Mouse (Mus musculus) kidney, postnatal 0 days (tissue): Measurements from ENCODE around the gene Clpp. TPM values are rescaled to one million over a fixed set of nuclear protein-coding genes. Genes with fewer than 3 reads are reported as not detected.

Experiments
- ATAC-seq: fragments of 200-750 bp; cut with Nextera tagmentation; replicated peaks from 2 replicates; pipeline ENCODE4 v1.8.0; 2017; ENCODE audit warnings: low read depth, moderate number of reproducible peaks, moderate TSS enrichment, moderate library complexity; ENCODE audit not compliant: low FRiP score
- DNase-seq: peaks from one replicate; pipeline ENCODE4 v3.0.0-alpha.2; 2016; ENCODE audit warnings: low spot score
- H3K27ac ChIP-seq: fragments of 300-500 bp; sonication (generic); 2 replicates; pipeline ENCODE4 v1.5.1; 2014; ENCODE audit warnings: mild to moderate bottlenecking
- H3K27me3 ChIP-seq: fragments of 300-500 bp; sonication (generic); 2 replicates; pipeline ENCODE4 v1.6.1; 2014; ENCODE audit warnings: low read length, mixed read lengths; ENCODE audit not compliant: insufficient read depth
- H3K36me3 ChIP-seq: fragments of 300-500 bp; sonication (generic); 2 replicates; pipeline ENCODE4 v1.6.1; 2014; ENCODE audit warnings: low read length, mixed read lengths; ENCODE audit not compliant: insufficient read depth
- H3K4me1 ChIP-seq: fragments of 300-500 bp; sonication (generic); replicated peaks from 2 replicates; pipeline ENCODE4 v1.6.1; 2014; ENCODE audit warnings: antibody characterized with exemption, low read length, mixed read lengths; ENCODE audit not compliant: insufficient read depth
- H3K4me2 ChIP-seq: fragments of 300-500 bp; sonication (generic); 2 replicates; pipeline ENCODE4 v1.6.1; 2014; ENCODE audit warnings: mild to moderate bottlenecking, low read length, moderate library complexity, mixed read lengths
- H3K4me3 ChIP-seq: fragments of 300-500 bp; sonication (generic); replicated peaks from 2 replicates; pipeline ENCODE4 v1.5.1; 2014; ENCODE audit warnings: low read depth, low read length
- H3K9ac ChIP-seq: fragments of 300-500 bp; sonication (generic); 2 replicates; pipeline ENCODE4 v1.6.1; 2014; ENCODE audit warnings: low read depth, low read length
- H3K9me3 ChIP-seq: fragments of 300-500 bp; sonication (generic); replicated peaks from 2 replicates; pipeline ENCODE4 v1.6.1; 2016; ENCODE audit warnings: low read length, inconsistent platforms, mixed read lengths
- CTCF ChIP-seq: IDR thresholded peaks from 2 replicates; pipeline ENCODE4 v1.5.1; 2016; ENCODE audit warnings: antibody characterized with exemption, low read depth, mild to moderate bottlenecking, moderate library complexity
- WGBS: fragments of 180-500 bp; shearing (Covaris S2); extraction: QIAGEN DNeasy Blood & Tissue Kit; methylation state at CpG from one replicate; pipeline ENCODE4 v1.1.7; 2014; 5-methylcytosine and 5-hydroxymethylcytosine counted together
- polyA plus RNA-seq: library from polyadenylated mRNA; unstranded; fragments of >200 nt; fragmentation: Nextera tagmentation; extraction: Ambion mirVana; gene quantifications from 2 replicates; pipeline ENCODE4 v1.2.1, GENCODE M21; 2015

Clpp gene
- polyA plus RNA-seq, 1 experiment from 2014 or later: 145 TPM

DNA sequence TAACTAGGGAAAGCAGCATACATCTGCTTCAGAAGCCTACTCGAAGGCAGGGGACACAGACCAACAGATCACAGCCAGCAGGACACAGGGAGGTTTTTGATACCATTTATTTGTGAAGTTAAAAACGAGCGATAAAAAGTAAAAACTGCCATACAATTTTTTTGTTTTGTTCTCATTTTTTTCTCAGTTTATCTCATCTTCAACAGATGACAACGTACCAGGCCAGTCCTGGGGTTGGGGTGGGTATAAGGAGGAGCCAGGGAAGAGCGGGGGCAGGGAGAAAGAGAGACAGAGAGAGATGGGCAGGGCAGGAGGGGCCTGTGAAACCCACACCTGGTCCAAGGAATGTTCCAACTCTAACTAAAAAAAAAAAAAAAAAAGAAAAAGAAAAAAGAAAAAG, 30.9 kb downstream of the Clpp start:
- Histone ChIP-seq H3K9ac (no peak overlapping the region), H3K27me3 (no peaks in the 10 kb centered on the region), H3K9me3 (no peaks in the 10 kb centered on the region), H3K4me2 (no peak overlapping the region), H3K4me3 (no peak overlapping the region), H3K27ac (no peak overlapping the region), H3K4me1 (no peaks in the 10 kb centered on the region), H3K36me3 (peaks cover 52% of the 10 kb centered on the region)
- ATAC-seq (no peak), DNase-seq (no peak)
- 92% methylated on average over 5 of the region's 5 CpGs for WGBS
- no peak for TF ChIP-seq CTCF

DNA sequence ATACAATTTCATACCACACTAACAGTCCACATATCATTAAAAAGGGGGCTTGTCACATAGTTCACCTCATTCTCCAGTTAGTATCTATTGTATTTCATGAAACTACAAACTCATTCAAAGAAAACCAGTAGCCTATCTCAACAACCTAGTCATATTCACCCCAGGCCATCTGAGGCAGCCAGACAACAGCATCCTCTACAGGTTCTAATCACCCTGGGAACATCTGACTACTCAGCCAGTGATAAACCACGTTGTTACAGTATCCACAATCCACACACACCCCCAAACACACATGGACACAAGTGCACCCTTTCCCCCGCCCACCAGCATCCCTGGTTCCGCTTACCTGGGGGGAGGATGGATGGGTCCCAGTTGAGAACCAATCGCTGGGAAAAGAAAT, 37.4 kb downstream of the Clpp start:
- Histone ChIP-seq H3K9ac (no peak overlapping the region), H3K27ac (no peak overlapping the region), H3K4me3 (no peak overlapping the region), H3K36me3 (peaks cover 54% of the 10 kb centered on the region), H3K4me2 (no peak overlapping the region), H3K4me1 (peaks cover 12% of the 10 kb centered on the region; the same call in 1 of the 2 replicates), H3K27me3 (no peaks in the 10 kb centered on the region), H3K9me3 (no peaks in the 10 kb centered on the region)
- ATAC-seq: no peak
- 89% methylated on average over 4 of the region's 4 CpGs for WGBS
- DNase-seq: no peak
- TF ChIP-seq CTCF: no peak

DNA sequence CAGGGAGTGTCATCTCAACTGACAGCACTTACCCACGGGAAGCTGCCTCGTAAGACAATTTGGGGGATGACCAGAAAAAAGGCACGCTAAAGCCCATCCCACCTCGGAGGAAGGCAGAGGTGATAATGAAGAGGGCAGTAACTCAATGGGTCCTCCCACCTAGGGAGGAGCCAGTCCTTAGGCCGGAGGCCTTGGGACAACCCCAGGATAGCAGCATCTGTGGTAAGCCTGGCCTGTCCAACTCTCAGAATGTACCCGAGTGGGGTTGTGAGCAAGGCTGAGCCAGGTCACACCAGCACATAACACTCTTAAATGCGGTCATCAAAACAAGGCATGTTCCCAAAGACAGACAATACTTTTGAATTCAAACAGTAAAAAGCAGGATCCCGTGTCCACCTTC, 39.6 kb downstream of the Clpp start:
- Histone ChIP-seq H3K9ac (peak overlapping the region; percentile 99), H3K27ac (no peak overlapping the region), H3K4me3 (peak overlapping the region; percentile 92), H3K4me1 (peaks cover 13% of the 10 kb centered on the region; the same call in 1 of the 2 replicates), H3K9me3 (no peaks in the 10 kb centered on the region), H3K36me3 (peaks cover 32% of the 10 kb centered on the region), H3K27me3 (no peaks in the 10 kb centered on the region), H3K4me2 (peak overlapping the region; percentile 89)
- WGBS: 17% methylated on average over 8 of the region's 8 CpGs
- DNase-seq (no peak), ATAC-seq (no peak)
- TF ChIP-seq CTCF: no peak

DNA sequence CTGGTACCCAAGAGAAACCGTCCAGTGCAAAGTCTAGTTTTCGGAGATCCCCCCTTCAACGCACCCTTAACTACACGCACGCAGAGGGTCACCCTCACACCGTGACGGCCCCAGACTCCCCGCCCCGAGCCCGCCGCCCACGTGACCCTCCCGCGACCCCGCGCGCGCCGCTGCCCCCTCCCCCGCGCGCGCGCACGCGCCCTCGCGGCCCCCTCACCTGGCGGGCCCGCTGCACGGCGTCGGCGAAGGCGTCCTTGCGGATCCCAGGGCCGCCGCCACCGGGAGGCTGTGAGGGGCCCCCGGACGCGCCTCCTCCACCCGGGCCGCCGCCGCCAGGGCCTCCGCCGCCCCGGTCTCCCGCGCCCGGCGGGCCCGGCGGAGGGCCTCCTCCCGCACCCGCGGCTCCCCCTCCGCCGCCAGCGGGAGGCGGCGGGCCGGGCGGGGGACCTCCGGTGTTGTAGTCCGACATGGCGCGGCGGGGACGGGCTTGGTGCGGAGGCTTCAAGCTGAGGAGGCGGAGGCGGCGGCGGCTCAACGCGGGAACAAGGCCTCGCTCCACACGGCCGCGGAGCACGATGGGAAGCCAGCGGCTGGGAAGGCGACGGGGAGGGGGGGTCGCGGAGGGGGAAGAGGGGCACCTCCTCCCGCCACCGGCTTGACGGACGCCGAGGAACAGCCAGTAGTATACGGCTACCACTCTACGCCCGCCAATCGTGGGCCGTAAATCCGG, 41.0 kb downstream of the Clpp start, which contains the start of gene Khsrp:
TSS of gene Khsrp (minus strand) at position 592 of the 730 bp plus-strand sequence.
- Histone ChIP-seq H3K36me3 (peaks cover 20% of the 10 kb centered on the region; the same call in 1 of the 2 replicates), H3K27ac (peak within 1 kb of the TSS; percentile 93), H3K27me3 (no peaks in the 10 kb centered on the region), H3K4me1 (peaks cover 13% of the 10 kb centered on the region; the same call in 1 of the 2 replicates), H3K4me2 (peak within 1 kb of the TSS; percentile 89), H3K9me3 (no peaks in the 10 kb centered on the region), H3K9ac (peak within 1 kb of the TSS; percentile 99), H3K4me3 (peak within 1 kb of the TSS; percentile 92)
- under 1% methylated on average over 81 of the region's 99 CpGs for WGBS
- no peak for DNase-seq
- no peak for ATAC-seq
- TF ChIP-seq CTCF: no peak

DNA sequence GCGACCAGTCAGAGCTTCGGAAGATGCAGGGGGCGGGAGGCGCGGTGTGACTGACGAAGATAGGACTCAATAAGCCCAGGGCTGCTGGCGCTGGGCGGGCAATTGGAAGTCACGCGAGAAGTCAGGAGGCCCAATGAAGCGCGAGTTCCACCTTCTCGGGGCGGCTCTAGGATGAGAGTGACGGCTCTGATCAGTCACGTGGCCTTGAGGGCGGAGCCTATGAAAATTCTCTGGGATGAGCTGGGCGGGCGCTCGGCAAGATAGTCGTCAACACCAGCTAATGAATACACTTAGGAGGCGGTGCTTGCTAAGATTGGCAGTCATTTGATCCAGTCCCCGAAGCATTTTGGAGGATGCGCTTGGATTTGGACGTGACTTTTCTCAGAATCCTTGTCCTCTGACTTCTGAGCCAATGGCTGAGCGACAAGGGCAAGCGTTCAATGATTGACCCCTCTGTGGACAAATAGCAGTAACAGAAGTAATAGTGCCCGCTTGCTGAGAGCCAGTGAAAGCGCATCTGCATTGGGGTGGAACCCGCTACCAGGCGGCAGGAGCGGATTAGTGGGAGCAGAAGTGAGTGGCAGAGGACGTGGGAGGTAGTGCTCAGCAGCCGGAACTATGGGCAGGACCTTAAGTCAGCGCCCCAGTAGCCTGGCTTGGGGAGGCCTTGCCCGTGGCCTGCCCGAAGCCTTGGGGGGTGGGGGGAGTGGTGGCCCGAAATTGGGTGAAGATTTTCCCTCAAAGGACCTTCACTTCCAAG, 41.7 kb downstream of the Clpp start:
- peak; percentile 98 for ATAC-seq
- H3K4me3 ChIP-seq: peak overlapping the region; percentile 22
- peaks cover 13% of the 10 kb centered on the region; the same call in 1 of the 2 replicates for H3K4me1 ChIP-seq
- H3K9ac ChIP-seq: peak overlapping the region; percentile 49; the same call in 1 of the 2 replicates
- peak; percentile 100 for DNase-seq
- peaks cover 14% of the 10 kb centered on the region; the same call in 1 of the 2 replicates for H3K36me3 ChIP-seq
- no peaks in the 10 kb centered on the region for H3K9me3 ChIP-seq
- peak overlapping the region; percentile 76 for H3K27ac ChIP-seq
- WGBS: under 1% methylated on average over 38 of the region's 38 CpGs
- peak; percentile 16; the same call in 1 of the 2 replicates for TF ChIP-seq CTCF
- no peaks in the 10 kb centered on the region for H3K27me3 ChIP-seq
- H3K4me2 ChIP-seq: peak overlapping the region; percentile 46

DNA sequence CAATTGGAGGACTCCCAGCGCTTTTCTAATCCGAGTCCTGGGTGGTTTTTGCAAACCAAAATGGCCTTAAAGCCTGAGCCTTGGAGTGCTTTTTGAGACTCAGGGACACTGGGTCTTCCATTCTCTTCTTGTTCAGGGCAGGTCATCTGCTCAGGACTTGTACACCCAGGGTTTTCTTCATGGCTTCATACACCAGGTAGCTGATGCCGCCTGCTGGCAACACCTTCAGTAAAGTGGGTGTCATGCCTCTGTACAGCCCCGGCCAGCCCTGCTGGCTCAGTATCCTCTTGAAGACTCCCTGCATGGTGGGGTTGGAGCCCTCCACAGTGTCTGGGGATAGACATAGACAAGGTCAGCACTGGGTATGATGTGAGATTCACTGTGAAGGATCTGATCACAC, 42.7 kb downstream of the Clpp start:
- peaks cover 13% of the 10 kb centered on the region; the same call in 1 of the 2 replicates for H3K4me1 ChIP-seq
- 84% methylated on average over 4 of the region's 4 CpGs for WGBS
- H3K27ac ChIP-seq: no peak overlapping the region; the same call in 1 of the 2 replicates
- DNase-seq: no peak
- H3K27me3 ChIP-seq: no peaks in the 10 kb centered on the region
- H3K4me3 ChIP-seq: no peak overlapping the region
- ATAC-seq: no peak
- no peaks in the 10 kb centered on the region for H3K9me3 ChIP-seq
- no peak overlapping the region for H3K4me2 ChIP-seq
- H3K9ac ChIP-seq: no peak overlapping the region
- no peak for TF ChIP-seq CTCF
- peaks cover 3% of the 10 kb centered on the region; the same call in 1 of the 2 replicates for H3K36me3 ChIP-seq
